Mouse (Mus musculus): ENCODE results near the gene Hps6.

The Hps6 gene

GRCm38 (mm10) chr19:46045696-46046311, 42.5 kb downstream of the Hps6 start:
- DNase-seq: peak; percentile 42

GRCm38 (mm10) chr19:46046621-46047025, 43.3 kb downstream of the Hps6 start:
- DNase-seq: no peak

- DNase-seq: no peak
Measured at GRCm38 (mm10) chr19:46047426-46047825, 44.1 kb downstream of the Hps6 start.

DNA sequence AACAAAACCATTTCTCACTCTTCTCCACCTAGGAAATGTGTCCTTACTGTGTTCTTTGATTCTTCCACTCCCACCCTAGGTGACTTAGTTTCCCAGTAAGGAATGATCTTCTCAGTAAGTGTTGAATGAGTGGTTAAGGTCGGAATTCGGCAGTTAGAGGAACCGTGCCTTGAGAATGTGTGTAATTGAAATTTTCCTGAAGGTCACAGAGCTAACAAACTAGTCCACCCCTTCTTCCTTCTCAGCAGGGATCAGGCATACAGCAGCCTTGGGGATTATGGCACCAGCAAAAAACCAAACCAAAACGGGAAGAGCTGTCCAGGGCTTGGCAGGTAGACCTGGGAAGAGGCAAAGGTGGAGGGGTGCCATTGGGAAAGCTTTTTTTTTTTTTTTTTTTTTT, 45.8 kb downstream of the Hps6 start:
- no peak for DNase-seq

- DNase-seq: no peak
Measured at GRCm38 (mm10) chr19:46050462-46050861, 47.2 kb downstream of the Hps6 start.
